Mouse (Mus musculus): ENCODE measurements around the gene Haus3. TPM values are rescaled to one million over a fixed set of nuclear protein-coding genes. Genes with fewer than 3 reads are reported as not detected.

Gene Haus3
- polyA plus RNA-seq, 2 experiments, result 12.4 to 24.5 TPM

DNA sequence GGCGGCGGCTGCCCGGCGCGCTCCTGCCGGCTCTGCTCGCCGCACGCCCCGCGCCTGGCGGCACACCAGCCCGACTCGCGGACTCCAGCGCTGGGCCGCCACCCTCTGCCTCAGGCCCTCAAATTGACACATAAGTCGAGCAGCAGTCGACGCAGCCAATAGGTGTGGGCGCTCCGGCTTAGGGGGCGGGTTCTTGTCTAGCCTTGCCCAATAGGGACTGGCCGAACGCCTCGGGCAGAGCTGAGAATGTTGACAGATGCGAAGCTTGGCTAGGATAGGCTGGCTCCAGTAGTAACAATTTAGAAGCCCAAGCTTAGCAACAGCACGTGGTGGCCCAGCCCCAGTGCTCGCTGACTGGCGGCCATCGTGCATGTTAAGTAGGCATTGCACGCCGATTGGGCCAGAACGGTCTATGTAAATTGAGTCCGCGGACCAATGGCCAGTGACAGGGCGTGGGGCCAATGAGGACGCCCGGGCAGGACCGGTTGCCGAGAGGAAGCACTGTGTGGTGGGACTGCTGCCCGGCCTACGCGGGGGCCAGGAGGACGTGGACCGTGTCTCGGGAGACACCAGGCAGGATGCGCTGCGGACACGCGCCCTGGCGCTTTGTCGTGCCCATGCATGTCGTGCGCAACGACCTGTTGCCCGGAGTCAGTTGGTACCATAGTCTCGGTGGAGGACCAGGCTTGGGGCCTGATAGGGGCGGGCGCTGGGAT lies 18.4 kb upstream of the Haus3 start, which contains the start of gene Mxd4:
TSS of gene Mxd4 (minus strand) at position 120 of the 716 bp plus-strand sequence.
- WGBS, result under 1% methylated on average over 59 of the region's 60 CpGs
- Histone ChIP-seq H3K4me3 (replicated peaks; ENCODE audit: low read length) (peak within 1 kb of the TSS; percentile 96), H3K9ac (ENCODE audit: low read depth, low read length, severe bottlenecking) (peak within 1 kb of the TSS; percentile 83), H3K27me3 (ENCODE audit: control insufficient read depth, insufficient read depth, low read length) (no peaks in the 10 kb centered on the region), H3K36me3 (ENCODE audit: control insufficient read depth, insufficient read depth, low read length) (peaks cover 28% of the 10 kb centered on the region), H3K4me1 (ENCODE audit: control insufficient read depth, insufficient read depth, low read length) (peaks cover 29% of the 10 kb centered on the region), H3K27ac (replicated peaks; ENCODE audit: low read depth, low read length) (peak within 1 kb of the TSS; percentile 92), H3K9me3 (ENCODE audit: control insufficient read depth, low read length) (no peaks in the 10 kb centered on the region), H3K4me2 (replicated peaks; ENCODE audit: low read depth, low read length, severe bottlenecking) (peak within 1 kb of the TSS; percentile 68)
- ATAC-seq (ENCODE audit: low FRiP score, low read depth), result peak; percentile 98
- DNase-seq (ENCODE audit: low spot score), result peak; percentile 99
- peak; percentile 86; the same call in 1 of the 2 replicates for TF ChIP-seq POLR2A (IDR thresholded peaks at IDR 0.05; ENCODE audit: borderline replicate concordance, extremely low read depth, insufficient read depth, insufficient read length)

DNA sequence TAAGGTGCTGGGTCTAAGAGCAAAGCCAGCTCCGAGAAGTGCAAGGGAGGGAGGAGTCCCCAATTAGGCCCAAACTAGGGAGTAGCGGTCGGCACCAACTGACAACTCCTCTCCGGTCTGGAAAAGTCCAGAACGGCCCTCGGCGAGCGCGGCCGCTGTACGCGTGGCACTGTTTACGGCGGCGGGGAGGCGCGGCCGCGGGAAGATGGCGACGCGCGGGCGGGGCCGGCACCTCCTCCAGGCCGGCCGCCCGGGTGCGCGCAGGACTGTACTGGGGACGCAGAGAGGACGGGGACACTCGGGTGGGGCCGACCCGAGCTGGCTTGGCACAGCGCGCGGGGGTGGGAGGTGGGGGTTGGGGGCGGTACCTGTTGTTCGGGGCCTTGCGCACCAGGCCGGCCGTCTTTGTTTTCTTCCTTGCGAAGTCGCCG lies 17.6 kb upstream of the Haus3 start:
- H3K36me3 ChIP-seq (ENCODE audit: control insufficient read depth, insufficient read depth, low read length), result peaks cover 35% of the 10 kb centered on the region
- no peak for ATAC-seq (ENCODE audit: low FRiP score, low read depth)
- no peak for TF ChIP-seq POLR2A (IDR thresholded peaks at IDR 0.05; ENCODE audit: borderline replicate concordance, extremely low read depth, insufficient read depth, insufficient read length)
- peaks cover 29% of the 10 kb centered on the region for H3K4me1 ChIP-seq (ENCODE audit: control insufficient read depth, insufficient read depth, low read length)
- H3K9me3 ChIP-seq (ENCODE audit: control insufficient read depth, low read length), result no peaks in the 10 kb centered on the region
- H3K9ac ChIP-seq (ENCODE audit: low read depth, low read length, severe bottlenecking), result peak overlapping the region; percentile 83
- DNase-seq (ENCODE audit: low spot score), result peak; percentile 19
- H3K27ac ChIP-seq (replicated peaks; ENCODE audit: low read depth, low read length), result peak overlapping the region; percentile 92
- peak overlapping the region; percentile 96 for H3K4me3 ChIP-seq (replicated peaks; ENCODE audit: low read length)
- H3K27me3 ChIP-seq (ENCODE audit: control insufficient read depth, insufficient read depth, low read length), result no peaks in the 10 kb centered on the region
- peak overlapping the region; percentile 68 for H3K4me2 ChIP-seq (replicated peaks; ENCODE audit: low read depth, low read length, severe bottlenecking)
- 1% methylated on average over 35 of the region's 46 CpGs for WGBS

DNA sequence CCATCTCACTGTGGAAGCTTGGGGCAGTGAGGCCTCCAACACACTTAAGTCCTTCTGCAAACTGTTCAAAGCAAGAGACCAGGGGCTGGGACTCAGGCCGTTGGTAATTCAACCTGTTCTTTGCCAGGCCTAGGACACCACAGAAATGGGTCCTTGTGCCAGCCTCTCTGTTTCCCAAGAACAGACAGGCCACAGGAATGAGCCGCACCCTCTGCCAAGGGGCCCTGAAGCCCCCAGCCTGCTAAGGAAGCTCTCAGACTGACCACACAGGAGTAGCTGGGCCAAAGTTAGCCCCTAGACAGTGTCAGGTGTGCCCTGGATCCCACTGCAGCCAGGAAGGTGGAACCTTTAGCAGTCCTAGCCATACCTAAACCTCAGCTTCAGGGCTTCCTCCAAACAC lies 17.1 kb upstream of the Haus3 start:
- WGBS, result 55% methylated on average over 2 of the region's 2 CpGs
- Histone ChIP-seq H3K4me1 (ENCODE audit: control insufficient read depth, insufficient read depth, low read length) (peaks cover 29% of the 10 kb centered on the region), H3K4me3 (replicated peaks; ENCODE audit: low read length) (peak overlapping the region; percentile 96), H3K9me3 (ENCODE audit: control insufficient read depth, low read length) (no peaks in the 10 kb centered on the region), H3K27me3 (ENCODE audit: control insufficient read depth, insufficient read depth, low read length) (no peaks in the 10 kb centered on the region), H3K36me3 (ENCODE audit: control insufficient read depth, insufficient read depth, low read length) (peaks cover 39% of the 10 kb centered on the region), H3K27ac (replicated peaks; ENCODE audit: low read depth, low read length) (peak overlapping the region; percentile 92; the same call in 1 of the 2 replicates), H3K9ac (ENCODE audit: low read depth, low read length, severe bottlenecking) (peak overlapping the region; percentile 83), H3K4me2 (replicated peaks; ENCODE audit: low read depth, low read length, severe bottlenecking) (peak overlapping the region; percentile 68)
- no peak for ATAC-seq (ENCODE audit: low FRiP score, low read depth)
- no peak for TF ChIP-seq POLR2A (IDR thresholded peaks at IDR 0.05; ENCODE audit: borderline replicate concordance, extremely low read depth, insufficient read depth, insufficient read length)
- no peak for DNase-seq (ENCODE audit: low spot score)

DNA sequence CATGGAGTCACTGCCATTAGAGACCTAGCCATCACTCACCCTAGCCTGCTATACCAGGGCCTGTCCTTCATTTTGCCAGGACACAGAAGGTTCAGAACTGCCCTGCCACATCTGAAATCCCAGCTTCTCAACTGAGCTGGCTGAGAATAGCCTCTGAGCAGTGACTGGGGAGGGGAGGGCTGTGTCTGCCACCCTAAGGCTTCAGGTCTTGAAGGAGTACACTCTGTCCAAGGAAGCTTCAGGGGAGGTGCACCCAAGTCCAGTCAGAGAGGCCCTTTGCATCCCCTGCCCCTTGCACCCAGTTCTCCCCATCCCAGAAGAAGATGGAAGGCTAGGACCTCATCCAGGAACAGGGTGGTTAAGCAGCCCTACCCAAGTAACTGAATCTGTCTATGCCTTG lies 16.5 kb upstream of the Haus3 start:
- no peak for TF ChIP-seq POLR2A (IDR thresholded peaks at IDR 0.05; ENCODE audit: borderline replicate concordance, extremely low read depth, insufficient read depth, insufficient read length)
- H3K27ac ChIP-seq (replicated peaks; ENCODE audit: low read depth, low read length), result no peak overlapping the region
- peak overlapping the region; percentile 96 for H3K4me3 ChIP-seq (replicated peaks; ENCODE audit: low read length)
- DNase-seq (ENCODE audit: low spot score), result no peak
- H3K27me3 ChIP-seq (ENCODE audit: control insufficient read depth, insufficient read depth, low read length), result no peaks in the 10 kb centered on the region
- H3K9me3 ChIP-seq (ENCODE audit: control insufficient read depth, low read length), result no peaks in the 10 kb centered on the region
- H3K9ac ChIP-seq (ENCODE audit: low read depth, low read length, severe bottlenecking), result peak overlapping the region; percentile 83
- H3K4me2 ChIP-seq (replicated peaks; ENCODE audit: low read depth, low read length, severe bottlenecking), result peak overlapping the region; percentile 68
- H3K4me1 ChIP-seq (ENCODE audit: control insufficient read depth, insufficient read depth, low read length), result peaks cover 29% of the 10 kb centered on the region
- ATAC-seq (ENCODE audit: low FRiP score, low read depth), result no peak
- peaks cover 45% of the 10 kb centered on the region for H3K36me3 ChIP-seq (ENCODE audit: control insufficient read depth, insufficient read depth, low read length)

DNA sequence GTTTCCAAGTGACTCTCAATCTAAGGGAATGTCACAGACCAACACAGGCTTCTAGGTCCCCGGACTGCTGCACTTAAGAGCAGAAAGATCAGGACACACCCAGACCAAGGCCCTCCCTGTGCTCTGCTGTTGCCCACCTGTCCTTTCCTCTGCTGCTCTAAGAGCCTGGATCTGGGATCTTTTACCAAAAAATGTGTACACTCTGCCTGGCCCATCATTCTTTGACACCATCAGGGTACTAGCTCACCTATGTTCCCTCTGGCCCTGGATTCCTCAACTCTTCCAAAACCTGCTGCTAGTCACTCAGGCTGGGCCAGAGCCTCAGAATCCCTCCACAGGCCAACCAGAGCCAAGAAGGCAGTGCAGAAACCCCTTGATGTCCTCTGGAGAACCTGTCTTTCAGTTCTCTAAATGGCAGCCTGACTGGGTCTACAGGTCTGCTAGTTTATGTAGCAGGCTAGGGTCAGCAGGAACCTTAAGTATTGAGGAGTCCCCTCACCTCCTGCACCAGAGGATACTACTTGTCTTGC lies 15.8 kb upstream of the Haus3 start:
- peaks cover 49% of the 10 kb centered on the region for H3K36me3 ChIP-seq (ENCODE audit: control insufficient read depth, insufficient read depth, low read length)
- no peaks in the 10 kb centered on the region for H3K9me3 ChIP-seq (ENCODE audit: control insufficient read depth, low read length)
- H3K4me2 ChIP-seq (replicated peaks; ENCODE audit: low read depth, low read length, severe bottlenecking), result peak overlapping the region; percentile 68; the same call in 1 of the 2 replicates
- 85% methylated on average over 1 of the region's 1 CpGs for WGBS
- H3K27me3 ChIP-seq (ENCODE audit: control insufficient read depth, insufficient read depth, low read length), result no peaks in the 10 kb centered on the region
- no peak for TF ChIP-seq POLR2A (IDR thresholded peaks at IDR 0.05; ENCODE audit: borderline replicate concordance, extremely low read depth, insufficient read depth, insufficient read length)
- peaks cover 29% of the 10 kb centered on the region for H3K4me1 ChIP-seq (ENCODE audit: control insufficient read depth, insufficient read depth, low read length)
- H3K4me3 ChIP-seq (replicated peaks; ENCODE audit: low read length), result no peak overlapping the region
- H3K9ac ChIP-seq (ENCODE audit: low read depth, low read length, severe bottlenecking), result no peak overlapping the region
- ATAC-seq (ENCODE audit: low FRiP score, low read depth) (no peak), DNase-seq (ENCODE audit: low spot score) (no peak)
- no peak overlapping the region for H3K27ac ChIP-seq (replicated peaks; ENCODE audit: low read depth, low read length)

Measured in limb, embryonic 14.5 days (tissue).